Mouse (Mus musculus): ENCODE results near the gene Cmas. TPM values are rescaled to one million over a fixed set of nuclear protein-coding genes. Genes with fewer than 3 reads are reported as not detected.

Gene Cmas
- polyA plus RNA-seq, 1 experiment, result 39.5 TPM

GRCm38 (mm10) chr6:142718167-142718566, 38.3 kb upstream of the Cmas start:
- WGBS, result 78% methylated on average over 7 of the region's 7 CpGs
- H3K4me3 ChIP-seq (ENCODE audit: low read depth, low read length), result no peak overlapping the region
- no peaks in the 10 kb centered on the region for H3K27me3 ChIP-seq (ENCODE audit: control insufficient read depth, insufficient read depth, low read length)
- H3K4me1 ChIP-seq (ENCODE audit: control insufficient read depth, insufficient read depth, insufficient read length, low read length), result no peaks in the 10 kb centered on the region
- H3K36me3 ChIP-seq (ENCODE audit: control insufficient read depth, insufficient read depth, low read length), result no peaks in the 10 kb centered on the region
- H3K27ac ChIP-seq (ENCODE audit: insufficient read depth, low read depth, low read length), result no peak overlapping the region
- no peak for TF ChIP-seq POLR2A (IDR thresholded peaks at IDR 0.05; ENCODE audit: low read depth, low read length)
- TF ChIP-seq CTCF (IDR thresholded peaks at IDR 0.05; ENCODE audit: extremely low read depth, insufficient read length, insufficient replicate concordance, low read depth, low read length), result no peak

- H3K27me3 ChIP-seq (ENCODE audit: control insufficient read depth, insufficient read depth, low read length), result no peaks in the 10 kb centered on the region
- 68% methylated on average over 6 of the region's 6 CpGs for WGBS
- TF ChIP-seq POLR2A (IDR thresholded peaks at IDR 0.05; ENCODE audit: low read depth, low read length) (no peak), CTCF (IDR thresholded peaks at IDR 0.05; ENCODE audit: extremely low read depth, insufficient read length, insufficient replicate concordance, low read depth, low read length) (no peak)
- no peaks in the 10 kb centered on the region for H3K36me3 ChIP-seq (ENCODE audit: control insufficient read depth, insufficient read depth, low read length)
- H3K4me1 ChIP-seq (ENCODE audit: control insufficient read depth, insufficient read depth, insufficient read length, low read length), result no peaks in the 10 kb centered on the region
- no peak overlapping the region for H3K27ac ChIP-seq (ENCODE audit: insufficient read depth, low read depth, low read length)
- no peak overlapping the region for H3K4me3 ChIP-seq (ENCODE audit: low read depth, low read length)
Measured at GRCm38 (mm10) chr6:142720641-142721040, 35.8 kb upstream of the Cmas start.

- Histone ChIP-seq H3K4me3 (ENCODE audit: low read depth, low read length) (no peak overlapping the region), H3K36me3 (ENCODE audit: control insufficient read depth, insufficient read depth, low read length) (no peaks in the 10 kb centered on the region), H3K27me3 (ENCODE audit: control insufficient read depth, insufficient read depth, low read length) (no peaks in the 10 kb centered on the region), H3K27ac (ENCODE audit: insufficient read depth, low read depth, low read length) (no peak overlapping the region), H3K4me1 (ENCODE audit: control insufficient read depth, insufficient read depth, insufficient read length, low read length) (no peaks in the 10 kb centered on the region)
- WGBS, result 71% methylated on average over 8 of the region's 8 CpGs
- TF ChIP-seq POLR2A (IDR thresholded peaks at IDR 0.05; ENCODE audit: low read depth, low read length), result no peak
- TF ChIP-seq CTCF (IDR thresholded peaks at IDR 0.05; ENCODE audit: extremely low read depth, insufficient read length, insufficient replicate concordance, low read depth, low read length), result no peak
Measured at GRCm38 (mm10) chr6:142721731-142722130, 34.8 kb upstream of the Cmas start.

- H3K27me3 ChIP-seq (ENCODE audit: control insufficient read depth, insufficient read depth, low read length), result no peaks in the 10 kb centered on the region
- no peak overlapping the region for H3K27ac ChIP-seq (ENCODE audit: insufficient read depth, low read depth, low read length)
- no peaks in the 10 kb centered on the region for H3K36me3 ChIP-seq (ENCODE audit: control insufficient read depth, insufficient read depth, low read length)
- H3K4me3 ChIP-seq (ENCODE audit: low read depth, low read length), result no peak overlapping the region
- TF ChIP-seq CTCF (IDR thresholded peaks at IDR 0.05; ENCODE audit: extremely low read depth, insufficient read length, insufficient replicate concordance, low read depth, low read length), result no peak
- TF ChIP-seq POLR2A (IDR thresholded peaks at IDR 0.05; ENCODE audit: low read depth, low read length), result no peak
- H3K4me1 ChIP-seq (ENCODE audit: control insufficient read depth, insufficient read depth, insufficient read length, low read length), result no peaks in the 10 kb centered on the region
- WGBS, result 39% methylated on average over 4 of the region's 4 CpGs
Measured at GRCm38 (mm10) chr6:142726032-142726431, 30.5 kb upstream of the Cmas start.

GRCm38 (mm10) chr6:142732567-142733290, 23.8 kb upstream of the Cmas start:
- WGBS, result 63% methylated on average over 14 of the region's 14 CpGs
- TF ChIP-seq POLR2A (IDR thresholded peaks at IDR 0.05; ENCODE audit: low read depth, low read length) (no peak), CTCF (IDR thresholded peaks at IDR 0.05; ENCODE audit: extremely low read depth, insufficient read length, insufficient replicate concordance, low read depth, low read length) (no peak)
- no peak overlapping the region for H3K4me3 ChIP-seq (ENCODE audit: low read depth, low read length)
- no peak overlapping the region for H3K27ac ChIP-seq (ENCODE audit: insufficient read depth, low read depth, low read length)
- no peaks in the 10 kb centered on the region for H3K36me3 ChIP-seq (ENCODE audit: control insufficient read depth, insufficient read depth, low read length)
- H3K27me3 ChIP-seq (ENCODE audit: control insufficient read depth, insufficient read depth, low read length), result no peaks in the 10 kb centered on the region
- no peaks in the 10 kb centered on the region for H3K4me1 ChIP-seq (ENCODE audit: control insufficient read depth, insufficient read depth, insufficient read length, low read length)

GRCm38 (mm10) chr6:142735302-142736005, 21.0 kb upstream of the Cmas start:
- no peak for TF ChIP-seq POLR2A (IDR thresholded peaks at IDR 0.05; ENCODE audit: low read depth, low read length)
- TF ChIP-seq CTCF (IDR thresholded peaks at IDR 0.05; ENCODE audit: extremely low read depth, insufficient read length, insufficient replicate concordance, low read depth, low read length), result no peak
- Histone ChIP-seq H3K27ac (ENCODE audit: insufficient read depth, low read depth, low read length) (no peak overlapping the region), H3K27me3 (ENCODE audit: control insufficient read depth, insufficient read depth, low read length) (no peaks in the 10 kb centered on the region), H3K4me3 (ENCODE audit: low read depth, low read length) (no peak overlapping the region), H3K4me1 (ENCODE audit: control insufficient read depth, insufficient read depth, insufficient read length, low read length) (no peaks in the 10 kb centered on the region), H3K36me3 (ENCODE audit: control insufficient read depth, insufficient read depth, low read length) (no peaks in the 10 kb centered on the region)
- WGBS, result 45% methylated on average over 8 of the region's 8 CpGs

- TF ChIP-seq POLR2A (IDR thresholded peaks at IDR 0.05; ENCODE audit: low read depth, low read length), result no peak
- TF ChIP-seq CTCF (IDR thresholded peaks at IDR 0.05; ENCODE audit: extremely low read depth, insufficient read length, insufficient replicate concordance, low read depth, low read length), result no peak
- Histone ChIP-seq H3K4me1 (ENCODE audit: control insufficient read depth, insufficient read depth, insufficient read length, low read length) (no peaks in the 10 kb centered on the region), H3K27me3 (ENCODE audit: control insufficient read depth, insufficient read depth, low read length) (no peaks in the 10 kb centered on the region), H3K36me3 (ENCODE audit: control insufficient read depth, insufficient read depth, low read length) (no peaks in the 10 kb centered on the region), H3K4me3 (ENCODE audit: low read depth, low read length) (no peak overlapping the region), H3K27ac (ENCODE audit: insufficient read depth, low read depth, low read length) (no peak overlapping the region)
- WGBS, result 76% methylated on average over 2 of the region's 2 CpGs
Measured at GRCm38 (mm10) chr6:142738225-142738624, 18.3 kb upstream of the Cmas start.

All from small intestine, adult 2 months (tissue).